Mouse (Mus musculus) MN1 (cell line): ENCODE data around the gene Cmklr1.

ENCODE experiments used
- DNase-seq: peaks from one replicate; pipeline ENCODE4 v3.0.0-alpha.2; 2016; ENCODE audit warnings: low spot score

Cmklr1 gene

DNA sequence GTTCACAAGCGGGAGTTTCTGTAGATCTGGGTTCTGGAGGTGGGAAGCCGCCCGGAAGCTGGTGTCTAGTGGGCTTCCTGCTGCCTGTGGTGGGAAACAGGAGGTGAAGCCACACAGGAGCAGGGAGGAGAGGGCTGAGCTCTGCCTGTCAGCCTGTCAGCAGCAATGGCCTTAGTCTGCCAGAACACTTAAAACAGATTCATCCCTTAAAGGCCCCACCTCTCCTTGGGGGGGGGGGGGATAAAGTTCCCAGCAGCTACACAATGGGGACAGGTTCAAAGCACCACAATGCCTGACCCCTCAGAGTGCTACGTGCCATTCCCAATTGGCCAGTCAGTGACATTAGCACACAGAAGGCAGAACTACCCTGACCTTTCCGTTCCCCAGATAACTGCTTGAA is 2.0 kb upstream of the Cmklr1 start:
- no peak for DNase-seq

DNA sequence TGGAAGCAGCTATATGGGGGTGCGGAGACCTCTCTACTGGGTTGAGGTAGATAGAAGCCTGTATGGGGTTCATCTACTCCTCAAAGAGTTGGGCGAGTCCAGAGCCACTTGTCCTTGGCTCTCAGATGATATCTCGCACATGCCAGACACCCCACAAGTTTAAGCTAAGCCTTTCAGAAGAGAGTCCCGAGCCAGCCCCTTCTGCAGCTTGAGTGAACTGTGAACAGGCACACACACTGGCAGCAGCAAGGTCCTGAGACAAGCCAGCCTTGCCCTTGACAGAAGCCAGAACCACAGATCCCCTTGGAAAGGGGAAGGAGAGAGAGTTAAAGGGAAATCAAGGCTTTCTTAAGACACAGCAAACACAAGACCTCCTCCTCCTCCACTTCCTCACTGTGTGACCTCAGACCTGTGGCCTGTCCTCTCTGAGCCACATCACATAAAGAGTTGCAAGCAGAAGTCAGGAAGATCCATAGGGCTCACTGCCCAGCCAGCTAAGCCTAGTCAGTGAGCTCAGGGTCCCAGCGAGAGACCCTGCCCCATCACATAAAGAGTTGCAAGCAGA is 1.5 kb downstream of the Cmklr1 start:
- peak; percentile 79 for DNase-seq

DNA sequence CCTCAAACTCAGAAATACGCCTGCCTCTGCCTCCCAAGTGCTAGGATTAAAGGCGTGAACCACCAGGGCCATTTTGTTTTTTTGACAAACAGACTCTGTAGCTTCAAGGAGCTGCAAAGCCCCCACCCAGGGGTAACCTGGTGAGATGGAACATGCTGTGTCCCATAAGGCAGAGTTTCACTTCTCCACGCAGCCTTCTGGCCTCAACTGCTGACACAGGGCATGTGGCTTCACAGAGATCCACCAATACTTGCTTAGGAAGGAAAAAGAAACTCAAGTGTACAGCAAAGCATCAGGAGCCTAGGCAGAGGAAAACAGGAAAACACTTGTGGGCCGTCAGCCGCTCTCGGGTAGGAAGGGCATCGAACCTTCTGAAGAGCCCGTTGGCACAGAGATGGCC is 3.1 kb downstream of the Cmklr1 start:
- DNase-seq, result no peak

DNA sequence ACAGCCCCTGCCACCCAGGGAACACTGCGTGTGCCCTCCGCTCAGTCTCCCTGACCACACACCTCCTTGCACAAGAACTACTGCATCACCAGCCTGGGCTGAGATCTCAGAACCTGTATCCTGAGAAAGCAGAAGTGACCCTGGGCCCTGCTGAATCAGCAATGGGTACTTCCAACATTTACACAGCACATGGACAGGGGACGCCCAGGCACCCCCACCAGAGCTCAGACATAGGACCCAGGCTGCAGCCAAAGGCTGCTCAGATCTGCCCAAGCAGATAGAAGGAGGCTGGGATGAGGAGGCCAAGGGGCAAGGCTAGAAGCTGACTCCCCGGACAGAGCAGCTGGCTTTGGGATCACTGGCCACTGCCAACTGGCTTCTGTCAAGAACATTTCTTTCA is 5.7 kb downstream of the Cmklr1 start:
- DNase-seq, result no peak

DNA sequence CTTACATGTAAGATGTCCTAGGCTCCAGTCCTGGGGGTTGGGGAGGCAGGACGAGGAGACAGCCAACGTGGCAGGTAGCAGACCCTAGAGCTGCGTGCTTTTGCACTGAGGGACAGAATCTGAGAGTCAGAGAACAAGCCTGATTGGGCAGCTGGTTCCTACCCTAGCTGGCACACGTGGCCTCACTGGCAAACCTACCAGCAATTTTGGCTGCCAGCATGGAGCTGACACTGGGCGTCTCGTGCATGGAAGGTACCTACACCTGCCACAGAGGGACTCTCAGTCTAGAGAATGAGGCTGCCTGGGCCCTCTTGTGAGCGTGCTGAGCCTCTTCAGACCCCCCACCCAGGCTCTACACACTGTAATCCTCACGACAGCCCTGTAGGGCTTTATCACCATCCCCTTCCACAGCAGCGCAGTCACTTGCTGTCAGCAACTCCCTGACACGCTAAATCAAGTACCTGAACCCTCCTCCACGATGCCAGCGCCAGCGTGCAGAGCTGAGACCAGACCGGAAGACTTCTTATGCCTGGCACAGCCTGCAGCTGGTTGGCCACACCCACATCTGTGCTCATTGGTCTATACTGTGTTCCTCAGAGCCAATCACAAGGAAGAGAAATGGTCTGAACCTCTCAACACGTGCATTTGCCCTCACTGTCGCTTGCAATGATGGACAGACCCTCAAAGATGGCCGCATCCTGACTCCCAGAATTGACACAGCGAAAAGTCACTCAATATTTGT is 6.9 kb downstream of the Cmklr1 start:
- peak; percentile 94 for DNase-seq

DNA sequence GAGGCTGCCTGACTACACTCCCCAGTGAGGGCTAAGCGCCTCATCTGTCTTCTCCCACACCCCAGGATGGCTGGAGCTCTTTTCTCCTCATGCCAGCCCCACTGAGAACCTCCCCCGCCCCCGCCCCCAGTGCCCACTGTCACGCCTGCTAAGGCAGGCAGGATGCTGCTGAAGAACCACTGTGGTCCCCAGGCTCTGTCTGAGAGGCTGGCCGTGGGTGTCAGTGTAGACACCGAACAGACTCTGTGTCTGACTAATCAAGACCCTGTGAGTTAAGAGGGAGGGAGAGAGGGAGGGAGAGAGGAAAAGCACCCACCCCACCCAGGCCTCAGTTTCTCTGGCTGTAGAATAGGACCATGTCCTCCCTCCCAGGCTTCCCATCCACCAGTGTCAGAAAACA is 9.2 kb downstream of the Cmklr1 start:
- no peak for DNase-seq

DNA sequence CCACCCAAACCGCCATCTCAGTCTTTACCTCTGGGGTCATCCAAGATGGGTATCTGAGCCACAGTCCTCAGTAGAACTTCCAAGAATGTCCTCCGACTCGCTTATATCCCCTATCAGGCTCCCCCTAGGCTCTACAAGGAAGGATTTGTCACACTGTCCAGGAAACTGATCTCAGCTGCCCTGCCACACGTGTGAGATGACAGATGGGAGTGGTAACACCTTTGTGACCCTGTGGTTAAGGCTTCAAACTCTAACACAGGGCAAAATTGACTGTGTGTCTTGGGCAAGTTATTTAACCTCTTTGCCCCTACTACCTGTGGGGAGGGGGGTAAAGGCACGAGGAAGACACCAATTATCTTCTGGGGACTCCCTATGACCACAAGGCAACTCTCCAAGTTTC is 11.1 kb downstream of the Cmklr1 start:
- DNase-seq, result no peak

DNA sequence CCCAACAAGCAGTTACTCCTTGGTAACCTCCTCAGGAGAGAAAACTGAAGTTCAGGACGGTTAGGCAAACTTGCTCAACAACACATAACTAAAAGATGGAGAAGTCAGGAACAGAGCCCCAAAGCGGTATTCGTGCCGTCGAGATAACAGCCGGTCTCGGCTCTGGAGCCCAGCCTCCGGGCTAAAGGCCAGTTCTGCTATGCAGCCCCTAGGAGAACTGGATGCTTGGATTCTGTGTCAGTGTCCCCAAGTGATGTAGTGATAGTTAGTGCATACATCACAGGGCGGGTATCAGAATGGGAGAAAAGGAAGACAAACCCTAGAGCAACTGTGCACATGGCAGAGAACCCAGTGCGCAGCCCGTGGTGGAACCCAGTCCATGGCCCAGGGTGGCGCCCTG is 12.2 kb downstream of the Cmklr1 start:
- DNase-seq, result no peak

DNA sequence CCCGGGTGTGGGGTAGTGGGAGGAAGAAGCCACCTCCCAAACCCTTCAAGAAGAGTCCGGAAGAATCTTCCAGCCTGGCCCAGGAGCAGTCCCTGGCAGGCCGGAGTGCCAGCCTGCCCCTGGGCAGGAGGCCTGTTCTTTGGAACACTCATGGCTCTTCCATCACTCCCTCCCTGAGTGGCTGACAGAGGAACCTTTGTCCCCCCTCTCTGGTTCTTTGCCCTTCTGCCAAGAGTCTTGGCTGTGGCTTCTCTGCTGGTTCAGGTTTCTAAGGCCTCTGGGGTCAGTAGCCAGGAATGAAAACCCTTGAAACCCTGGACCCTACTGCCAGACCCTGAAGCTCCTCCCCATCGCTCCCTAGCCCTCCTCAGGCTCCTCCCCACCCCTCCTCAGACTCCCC is 12.6 kb downstream of the Cmklr1 start:
- DNase-seq, result no peak

DNA sequence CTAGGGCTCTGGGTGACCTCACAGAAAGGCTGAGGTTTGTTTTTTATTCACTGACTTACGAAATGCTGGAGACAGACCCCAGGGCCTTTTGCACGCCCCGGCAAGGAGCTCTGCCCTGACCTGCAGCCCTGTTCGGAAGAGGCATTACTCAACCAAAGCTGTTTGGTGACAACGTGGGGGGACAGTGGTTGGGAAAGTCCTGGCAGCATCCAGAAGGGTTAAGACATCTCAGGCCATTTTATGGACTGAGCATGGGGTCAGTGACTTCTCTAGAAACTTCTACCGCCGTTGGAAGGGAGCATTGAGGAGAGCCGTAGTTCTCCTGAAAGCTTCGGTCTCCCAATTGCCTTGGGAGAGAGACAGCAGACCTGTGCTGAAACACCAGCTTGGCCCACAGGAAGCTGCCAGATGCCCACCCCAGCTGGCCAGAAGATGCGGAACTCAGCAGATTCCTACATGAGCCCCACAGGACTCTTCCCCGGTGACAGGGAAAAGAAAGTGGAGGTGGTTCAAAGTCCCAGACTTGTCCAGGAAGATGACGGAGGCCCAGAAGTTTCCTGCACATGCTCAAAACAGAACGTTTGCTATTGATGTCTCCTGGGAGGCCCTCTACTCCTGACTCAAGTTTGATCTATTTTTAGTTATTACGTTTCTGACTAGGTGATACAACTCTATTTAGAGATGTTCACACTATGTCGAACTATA is 14.2 kb downstream of the Cmklr1 start:
- DNase-seq, result no peak

DNA sequence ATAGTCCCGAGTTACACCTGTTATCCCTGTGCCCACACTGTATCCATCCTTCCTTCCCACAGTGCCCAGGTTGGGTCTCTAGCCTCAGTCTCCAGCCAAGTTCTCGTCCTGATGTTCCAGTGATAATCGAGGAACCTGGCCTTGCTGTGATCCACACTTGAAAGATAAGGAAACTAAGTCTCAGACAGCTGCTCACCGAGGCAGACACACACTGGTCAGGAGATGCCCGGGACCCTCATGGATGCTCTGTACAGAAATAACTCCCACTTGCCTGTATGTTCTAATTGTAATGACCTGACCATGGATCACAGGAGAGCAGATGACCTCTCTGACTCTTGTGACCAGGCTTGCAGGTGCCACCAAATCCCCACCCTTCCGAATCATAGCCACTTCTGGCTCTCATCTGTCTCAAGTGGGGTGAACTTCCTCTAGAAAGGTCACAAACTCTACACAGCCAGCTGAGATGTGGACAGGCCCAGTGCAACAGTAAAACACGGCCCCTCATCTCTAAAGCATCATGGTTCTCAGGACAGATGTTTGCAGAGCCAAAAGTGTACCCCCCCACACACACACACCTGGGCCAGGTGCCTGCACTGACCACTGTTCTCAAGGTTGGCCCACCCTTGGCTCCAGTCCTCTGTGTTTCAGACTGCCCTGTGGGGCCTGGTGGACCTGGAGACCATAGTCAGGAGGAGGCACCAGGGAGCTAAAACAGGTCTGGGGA is 15.2 kb downstream of the Cmklr1 start:
- DNase-seq, result no peak

DNA sequence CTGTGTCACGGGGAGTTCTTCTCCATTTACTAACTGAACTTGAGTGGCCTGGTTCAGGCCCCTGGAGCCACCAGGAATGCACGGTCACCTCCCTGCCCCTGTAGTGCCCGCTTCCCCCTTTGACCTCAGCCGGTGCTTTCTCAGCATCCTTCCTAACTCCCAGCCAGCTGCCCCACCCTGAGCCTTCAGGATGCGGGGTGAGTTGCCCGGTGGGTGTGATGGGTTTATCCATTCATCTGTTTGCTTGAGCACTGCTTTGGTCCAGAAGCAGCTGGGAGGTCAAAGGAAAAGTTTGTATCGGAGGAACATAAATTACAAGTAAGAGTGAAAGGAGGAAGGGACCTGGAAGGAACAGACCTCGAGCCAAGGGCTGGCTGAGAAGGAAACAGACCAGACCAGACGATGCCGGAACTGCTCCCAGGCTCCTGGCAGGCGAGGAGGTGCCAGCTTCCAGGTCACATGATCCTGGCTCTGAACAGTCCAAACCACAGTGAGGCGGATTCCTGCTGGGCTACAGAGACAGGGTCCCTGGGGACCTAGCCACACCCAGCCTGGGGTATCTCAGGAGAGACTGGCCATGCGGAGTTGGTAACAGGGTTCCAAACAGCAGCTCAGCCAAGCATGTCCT is 16.1 kb downstream of the Cmklr1 start:
- DNase-seq, result peak; percentile 95

DNA sequence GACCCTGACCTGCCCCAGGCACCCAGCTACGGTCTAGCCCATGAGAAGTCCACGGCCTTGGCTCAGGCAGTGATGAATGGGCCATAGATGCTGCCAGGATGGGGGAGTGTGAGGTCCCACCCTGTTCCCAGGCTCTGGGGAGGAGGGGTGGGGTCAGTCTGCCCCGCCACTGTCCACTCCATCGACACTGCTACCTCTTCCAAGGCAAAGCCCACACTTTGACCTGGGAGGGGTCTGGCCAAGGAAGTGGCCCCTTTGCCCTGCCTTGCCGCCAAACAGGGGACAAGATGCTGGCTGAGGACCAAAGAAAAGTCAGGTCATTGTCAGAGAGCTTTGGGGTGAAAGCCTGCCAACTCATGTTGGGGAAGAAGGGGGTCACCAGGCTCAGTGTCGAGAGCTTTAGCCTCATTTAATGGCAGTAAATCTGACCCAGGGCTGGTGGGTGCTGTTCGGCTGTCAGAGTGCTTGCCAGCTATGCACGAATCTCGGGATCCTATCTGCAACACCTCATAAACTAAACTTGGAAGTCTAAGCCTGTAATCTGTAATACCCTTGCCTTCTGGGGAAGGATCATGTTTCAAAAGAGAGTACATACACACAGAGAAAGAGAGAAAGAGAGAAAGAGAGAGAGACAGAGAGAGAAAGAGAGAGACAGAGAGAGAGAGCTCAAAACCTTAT is 17.1 kb downstream of the Cmklr1 start:
- no peak for DNase-seq

DNA sequence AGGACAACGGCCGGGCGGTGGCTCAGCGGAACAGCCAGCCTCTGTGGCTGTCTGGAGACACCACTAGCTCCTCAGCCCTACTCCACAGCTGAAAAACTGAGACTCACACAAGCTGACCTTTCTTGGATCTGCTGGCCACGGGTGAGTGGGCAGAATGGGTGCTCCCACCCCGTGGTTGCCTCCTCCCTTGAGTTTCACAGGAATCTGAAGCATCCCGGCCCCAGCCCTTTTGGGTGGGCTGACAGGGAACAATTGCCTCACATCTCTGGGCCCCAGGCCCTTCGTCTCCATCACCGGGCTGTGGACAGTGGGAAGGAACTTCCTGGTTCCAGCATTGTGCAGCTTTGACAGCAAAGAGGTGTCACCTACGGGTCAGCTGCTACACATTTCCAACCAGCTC is 20.1 kb downstream of the Cmklr1 start:
- DNase-seq, result no peak

DNA sequence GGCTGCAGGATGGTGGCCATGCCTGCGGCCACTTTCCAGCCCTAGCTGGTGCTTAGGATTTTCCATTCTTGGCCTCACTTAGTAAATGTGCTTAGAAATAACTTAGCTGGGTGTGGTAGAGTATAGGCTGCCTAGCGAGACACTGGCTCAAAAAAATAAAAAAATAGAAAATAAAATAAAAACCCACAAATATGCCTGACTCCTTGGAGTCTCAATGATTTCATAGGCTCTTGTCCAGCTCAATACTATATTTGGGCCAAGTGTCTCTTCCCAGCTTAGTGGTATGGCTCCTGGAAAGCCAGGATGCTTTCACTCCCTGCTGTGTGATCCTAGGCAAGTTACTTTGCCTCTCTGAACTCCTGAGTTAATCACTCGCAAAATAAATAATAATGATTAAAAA is 21.0 kb downstream of the Cmklr1 start:
- DNase-seq, result no peak

DNA sequence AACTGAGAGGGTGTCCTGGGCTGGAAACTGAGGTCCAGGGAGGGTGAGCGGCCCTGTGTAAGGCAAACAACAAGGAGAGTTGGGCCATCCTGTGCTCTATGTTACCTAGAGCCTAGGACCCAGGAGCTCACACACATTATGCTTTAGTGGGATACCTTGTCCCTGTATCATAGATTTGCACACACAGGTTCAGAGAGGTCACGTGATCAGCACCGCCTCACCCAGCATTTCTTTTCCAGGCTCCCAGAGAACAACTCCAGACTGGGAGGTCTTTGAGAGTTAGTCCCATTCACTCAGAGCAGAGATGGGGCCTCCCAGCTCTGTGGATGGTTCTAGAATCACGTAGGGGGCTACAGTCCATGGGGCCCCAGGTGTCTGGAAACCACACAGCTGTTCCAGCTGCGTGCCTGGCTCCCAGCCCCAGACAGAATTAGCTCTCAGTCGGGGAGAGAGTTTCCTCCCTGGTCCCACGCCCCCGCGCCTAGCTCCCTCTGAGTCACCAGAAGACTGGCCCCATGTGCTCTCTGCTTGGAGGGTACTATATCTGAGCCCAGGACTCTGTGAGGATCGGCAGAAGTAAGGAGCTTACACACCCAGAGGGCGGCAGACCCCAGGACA is 22.3 kb downstream of the Cmklr1 start:
- DNase-seq, result peak; percentile 44

DNA sequence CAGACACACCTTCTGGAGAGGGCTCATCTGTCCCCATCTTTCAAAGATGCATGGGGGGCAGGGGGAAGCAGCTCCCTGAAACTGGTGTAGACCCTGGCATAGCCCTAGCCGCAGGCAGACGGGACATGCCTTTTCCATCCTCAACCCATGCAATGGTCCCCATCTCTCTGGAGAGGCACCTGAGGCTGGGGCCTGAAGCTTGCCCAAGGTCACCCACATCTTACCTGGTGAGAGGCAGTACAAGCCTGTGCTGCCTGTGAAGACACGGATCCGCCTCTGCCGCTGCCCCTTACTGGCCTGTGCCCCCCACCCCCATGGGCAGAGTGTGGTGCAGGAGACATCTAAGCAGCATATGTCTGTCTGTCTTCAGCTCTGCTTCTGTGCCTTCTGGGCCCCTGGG is 23.2 kb downstream of the Cmklr1 start:
- DNase-seq, result no peak

DNA sequence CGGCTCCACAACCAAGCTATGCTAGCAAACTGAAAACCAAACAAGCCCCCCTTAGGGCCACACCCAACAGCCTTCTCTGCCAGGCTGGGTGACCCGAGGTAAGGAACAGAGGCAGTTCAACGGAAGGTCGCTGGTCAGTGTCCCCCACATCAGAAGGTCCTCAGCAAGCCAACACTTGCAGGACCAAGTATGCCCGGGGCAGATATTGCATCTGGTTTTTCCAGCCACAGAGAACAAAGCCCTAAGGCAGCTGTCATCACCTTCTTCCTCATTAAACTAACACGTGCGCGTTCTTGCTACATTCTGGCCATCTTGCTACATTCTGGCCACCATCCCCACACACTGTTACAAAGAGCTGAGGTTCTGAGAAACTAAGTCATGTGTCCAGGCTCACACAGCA is 23.9 kb downstream of the Cmklr1 start:
- no peak for DNase-seq

DNA sequence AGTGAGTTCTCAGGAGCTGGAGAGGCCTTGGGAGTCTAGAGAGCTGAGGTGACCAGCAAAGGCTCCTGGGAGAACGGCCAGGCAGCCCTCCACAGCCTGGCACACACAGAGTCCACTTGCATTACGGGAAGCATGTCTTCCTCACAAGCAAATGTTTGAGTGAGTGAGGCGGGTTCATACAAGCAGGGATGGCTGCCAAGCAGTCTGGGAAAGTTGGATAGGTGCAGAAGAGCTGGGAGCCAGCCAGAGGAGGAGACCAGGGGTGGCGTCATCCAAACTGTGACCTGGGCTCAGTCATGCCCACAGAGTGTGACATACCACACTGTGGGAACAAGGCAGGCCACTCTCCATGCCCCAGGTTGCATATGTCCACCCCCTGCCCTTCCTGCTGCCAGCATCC is 25.2 kb downstream of the Cmklr1 start:
- DNase-seq, result no peak

DNA sequence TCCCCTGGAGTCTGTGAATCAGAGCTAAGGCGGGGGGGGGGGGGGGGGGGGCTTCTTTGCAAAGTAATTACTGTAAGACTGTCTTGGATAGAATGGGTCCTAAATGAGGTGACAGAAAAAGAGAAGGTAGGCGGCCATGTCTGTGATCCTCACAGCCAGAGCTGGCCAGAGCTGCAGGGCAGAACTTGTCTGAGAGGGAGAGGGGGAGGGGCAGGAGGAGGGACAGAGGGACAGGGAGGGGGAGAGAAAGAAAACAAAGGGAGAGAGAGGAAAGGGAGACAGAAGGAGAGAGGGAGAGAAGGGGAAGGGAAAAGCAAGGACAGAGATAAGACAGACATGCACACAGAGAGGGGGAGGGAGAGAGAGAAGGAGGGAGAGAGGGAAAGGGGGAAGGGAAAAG is 27.2 kb downstream of the Cmklr1 start:
- DNase-seq, result no peak

DNA sequence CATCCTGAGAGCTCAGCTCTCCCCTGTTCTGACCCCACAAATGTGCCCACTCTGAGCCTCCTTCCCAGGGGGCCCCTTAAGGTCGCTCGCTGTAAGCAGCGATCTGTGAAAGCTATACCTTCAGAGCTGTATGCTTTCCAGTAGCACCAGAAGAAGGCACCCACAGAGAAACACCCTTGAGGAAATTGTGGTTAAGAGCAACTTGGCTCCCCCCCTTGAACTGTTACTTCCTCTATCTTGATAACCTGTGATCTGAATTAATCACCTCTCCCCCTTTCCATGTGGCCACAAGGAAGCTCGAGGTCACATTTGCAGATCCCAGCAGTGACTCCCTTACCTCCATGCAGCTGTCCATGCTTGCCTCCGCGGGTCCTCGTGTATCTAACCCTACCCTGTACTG is 29.2 kb downstream of the Cmklr1 start:
- no peak for DNase-seq
